Mouse (Mus musculus): ENCODE measurements around the gene Zfp239.
A peak's percentile ranks its signal among the peaks of the same experiment; 100 is the strongest.

Zfp239 gene

DNA sequence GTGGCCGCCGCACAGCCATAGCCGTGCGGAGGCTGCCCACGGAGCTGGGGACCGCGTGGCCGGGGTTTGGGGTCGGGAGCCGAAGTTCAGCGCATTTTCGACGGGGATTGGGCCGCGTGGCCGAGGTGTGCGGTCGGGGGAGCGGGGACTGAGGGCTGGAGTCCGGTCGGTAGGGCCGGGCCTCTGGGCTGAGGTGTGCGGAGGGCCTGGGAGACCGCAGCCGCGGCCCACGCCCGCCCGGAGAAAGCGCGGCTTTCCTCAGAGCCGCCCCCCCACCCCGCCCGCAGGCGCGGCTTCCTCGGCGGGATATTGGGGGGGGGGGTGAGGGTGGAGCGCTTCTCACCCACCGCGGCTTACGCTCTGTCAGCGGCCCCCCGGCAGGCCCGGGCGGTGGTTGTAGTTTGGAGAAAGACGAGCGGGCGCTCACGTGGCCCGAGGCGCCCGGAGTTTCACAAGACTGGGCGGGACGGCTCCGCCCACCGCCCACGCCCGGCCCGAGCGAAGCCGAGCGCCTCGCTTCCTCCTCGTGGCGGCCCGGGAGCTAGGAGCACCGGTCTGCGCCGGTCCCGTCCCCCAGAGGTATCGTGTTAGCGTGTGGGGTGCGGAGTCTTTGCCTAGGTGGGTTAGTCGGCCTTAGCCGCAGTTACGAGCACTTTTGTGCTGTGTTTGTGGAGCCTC, 45.5 kb downstream of the Zfp239 start:
- peak; percentile 75 for DNase-seq (ENCODE audit: low read depth, low spot score)

- no peak for DNase-seq (ENCODE audit: low read depth, low spot score)
These were observed 46.1 kb downstream of the Zfp239 start for GRCm38 (mm10) chr6:117907979-117908355.

DNA sequence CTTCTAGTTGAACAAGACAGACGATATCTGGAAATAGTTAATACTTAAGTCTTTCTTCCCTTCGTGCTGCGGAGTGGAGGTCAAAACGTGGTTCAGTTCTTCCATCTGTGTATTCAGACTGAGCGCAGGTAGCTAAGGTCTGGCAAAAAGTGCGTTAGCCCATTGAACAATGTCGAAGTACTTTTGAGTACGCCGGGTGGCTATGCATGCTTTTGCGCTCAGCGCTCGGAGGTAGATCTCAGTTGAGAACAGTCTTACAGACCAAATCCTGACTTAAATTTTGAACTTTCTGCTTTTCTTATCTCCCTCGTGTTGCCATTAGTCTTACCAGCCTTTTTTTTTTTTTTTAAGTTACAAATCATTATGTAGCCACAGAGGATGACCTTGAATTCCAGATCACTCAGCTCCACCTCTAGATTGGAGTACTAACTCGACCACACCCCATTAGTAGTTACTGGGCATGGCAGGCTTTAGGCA, 46.6 kb downstream of the Zfp239 start:
- DNase-seq (ENCODE audit: low read depth, low spot score) = no peak

- DNase-seq (ENCODE audit: low read depth, low spot score) = no peak
These were observed 48.3 kb downstream of the Zfp239 start for GRCm38 (mm10) chr6:117910120-117910661.

DNA sequence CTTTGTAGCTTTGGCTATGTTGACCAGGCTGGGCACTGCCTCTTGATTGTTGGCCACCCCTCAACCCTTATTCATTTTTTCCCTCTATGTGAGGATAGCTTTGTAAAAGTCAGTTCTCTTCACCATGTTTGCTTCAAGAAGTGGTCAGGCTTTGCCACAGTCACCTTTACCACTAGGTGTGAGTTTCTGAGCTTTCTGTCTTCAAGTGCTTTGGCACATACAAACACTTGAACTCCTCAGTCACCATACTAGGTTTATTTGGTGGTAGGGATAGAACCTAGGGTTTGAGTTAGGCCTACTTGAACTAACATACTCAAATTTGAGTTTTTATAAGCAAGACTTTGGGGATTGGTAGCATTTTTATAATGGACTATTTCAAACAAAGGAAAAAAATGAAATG, 52.6 kb downstream of the Zfp239 start:
- no peak for DNase-seq (ENCODE audit: low read depth, low spot score)

DNA sequence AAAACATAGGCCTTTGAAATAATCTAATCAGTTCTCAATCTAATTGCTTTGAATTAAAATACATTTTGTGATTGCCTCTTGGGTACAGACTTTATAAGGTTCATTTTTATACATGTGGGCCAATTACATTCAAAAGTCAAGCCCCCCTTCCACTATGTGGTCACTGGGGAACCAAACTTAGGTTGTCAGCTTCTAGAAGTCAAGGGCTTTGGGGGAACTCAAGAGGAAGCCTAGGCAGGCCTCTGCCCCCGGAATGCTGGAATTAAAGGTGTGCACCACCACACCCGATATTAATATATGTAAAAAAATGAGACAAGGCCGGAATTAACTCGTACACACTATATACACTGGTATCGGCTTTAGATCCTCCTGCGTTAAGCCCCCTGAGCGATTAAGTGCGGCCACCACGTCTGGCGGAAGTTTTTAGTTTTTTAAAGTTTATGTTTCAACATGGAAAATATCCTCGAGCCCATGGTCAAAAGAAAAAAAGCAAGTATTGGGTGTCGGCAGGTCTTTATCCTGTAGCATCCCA, 54.4 kb downstream of the Zfp239 start:
- no peak for DNase-seq (ENCODE audit: low read depth, low spot score)

GRCm38 (mm10) chr6:117916737-117917426, 55.0 kb downstream of the Zfp239 start:
- peak; percentile 87 for DNase-seq (ENCODE audit: low read depth, low spot score)

DNA sequence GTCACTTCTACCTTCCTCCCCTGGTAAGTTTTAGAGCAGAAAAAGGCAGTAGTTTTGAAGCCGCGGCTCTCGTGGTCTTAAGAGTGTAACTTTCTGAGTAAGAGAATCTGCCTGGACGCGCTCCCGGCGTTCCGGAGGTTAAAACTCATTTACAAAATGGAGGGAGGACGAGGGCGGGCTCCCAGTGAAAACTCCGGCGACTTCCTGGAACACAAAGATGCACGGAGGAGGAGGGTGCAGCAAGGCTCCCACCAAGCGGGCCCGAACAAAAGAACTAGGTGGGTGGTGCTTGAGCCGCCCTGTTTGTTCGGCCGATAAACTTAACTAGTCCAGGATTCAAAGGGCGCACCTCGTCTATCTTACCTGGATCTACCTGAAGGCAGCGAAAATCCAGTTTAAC, 55.7 kb downstream of the Zfp239 start:
- peak; percentile 63 for DNase-seq (ENCODE audit: low read depth, low spot score)

- peak; percentile 25 for DNase-seq (ENCODE audit: low read depth, low spot score)
These were observed 56.1 kb downstream of the Zfp239 start for GRCm38 (mm10) chr6:117918043-117918442.

GRCm38 (mm10) chr6:117920659-117921640, 59.0 kb downstream of the Zfp239 start:
- peak; percentile 73 for DNase-seq (ENCODE audit: low read depth, low spot score)

DNA sequence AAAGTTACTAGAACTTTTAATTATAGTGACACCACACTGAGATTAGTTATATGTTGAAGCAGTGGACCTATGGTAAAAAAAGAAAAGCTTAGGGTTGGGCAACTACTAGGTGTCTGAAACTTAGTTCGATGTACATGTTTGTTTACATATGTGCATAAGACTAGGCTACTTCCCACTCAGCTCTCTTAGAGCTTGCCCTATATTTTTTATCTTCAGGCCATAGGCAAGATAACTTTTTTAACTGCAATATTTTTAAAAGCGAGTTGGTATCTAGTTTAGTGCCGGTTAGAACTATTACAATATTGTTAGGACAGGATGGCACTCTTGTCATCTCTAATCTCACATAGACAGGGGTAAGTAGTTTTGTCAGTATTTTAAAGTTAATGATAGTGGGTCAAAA, 60.1 kb downstream of the Zfp239 start:
- DNase-seq (ENCODE audit: low read depth, low spot score) = no peak

Data from brain, adult 2 months (tissue).